Mouse (Mus musculus) liver, adult (tissue): Measurements from ENCODE around the gene Psme3.

Experiments
- GATA4 ChIP-seq: IDR thresholded peaks from 2 replicates; pipeline ENCODE4 v1.6.1; 2014; ENCODE audit warnings: mild to moderate bottlenecking, low read length; ENCODE audit not compliant: insufficient replicate concordance

Psme3 gene

GRCm38 (mm10) chr11:101301299-101302003, 14.6 kb upstream of the Psme3 start:
- TF ChIP-seq GATA4, result no peak

- no peak for TF ChIP-seq GATA4
These were observed 13.8 kb upstream of the Psme3 start, which contains the start of gene Becn1 for GRCm38 (mm10) chr11:101302004-101302798. Gene Becn1, minus strand, starts transcription at chr11:101302286.

- no peak for TF ChIP-seq GATA4
These were observed 8.3 kb upstream of the Psme3 start for GRCm38 (mm10) chr11:101307744-101308143.

- TF ChIP-seq GATA4, result no peak
These were observed 4.9 kb upstream of the Psme3 start for GRCm38 (mm10) chr11:101311083-101311482.

- TF ChIP-seq GATA4, result no peak
These were observed 3.9 kb upstream of the Psme3 start for GRCm38 (mm10) chr11:101312150-101312549.

- no peak for TF ChIP-seq GATA4
These were observed 1.4 kb upstream of the Psme3 start for GRCm38 (mm10) chr11:101314567-101314966.

- TF ChIP-seq GATA4, result no peak
These were observed 847 bp upstream of the Psme3 start for GRCm38 (mm10) chr11:101315082-101315650.

- no peak for TF ChIP-seq GATA4
These were observed 496 bp downstream of the Psme3 start for GRCm38 (mm10) chr11:101316501-101316917.

- no peak for TF ChIP-seq GATA4
These were observed 7.6 kb downstream of the Psme3 start for GRCm38 (mm10) chr11:101323609-101324008.

GRCm38 (mm10) chr11:101324763-101325162, 8.8 kb downstream of the Psme3 start, which contains the start of gene Aoc2:
Gene Aoc2, plus strand, starts transcription at chr11:101325063.
- no peak for TF ChIP-seq GATA4

GRCm38 (mm10) chr11:101326147-101326546, 10.1 kb downstream of the Psme3 start:
- no peak for TF ChIP-seq GATA4

GRCm38 (mm10) chr11:101327311-101327710, 11.3 kb downstream of the Psme3 start:
- no peak for TF ChIP-seq GATA4

GRCm38 (mm10) chr11:101328941-101329635, 13.1 kb downstream of the Psme3 start:
- TF ChIP-seq GATA4, result no peak

GRCm38 (mm10) chr11:101330371-101330924, 14.4 kb downstream of the Psme3 start, which contains the start of gene Aoc3:
Gene Aoc3, plus strand, starts transcription at chr11:101330605.
- no peak for TF ChIP-seq GATA4

- no peak for TF ChIP-seq GATA4
These were observed 16.5 kb downstream of the Psme3 start for GRCm38 (mm10) chr11:101332537-101332936.
